Mouse (Mus musculus): ENCODE results near the gene Camk2g. TPM values are rescaled to one million over a fixed set of nuclear protein-coding genes. Genes with fewer than 3 reads are reported as not detected.
"Not testable (repeated sequence)": the region's sequence is repeated elsewhere in the genome, so short reads cannot be mapped to it uniquely, and the experiment has no call there.

Camk2g gene
- total RNA-seq, 2 experiments from 2014 or later, result 50.4 to 59.5 TPM

- DNase-seq (ENCODE audit: low spot score), result no peak
- intact Hi-C loops (cut with DNase I), result loop anchor here (5.0 kb wide), 1 partner anchor 151 kb away; no protein-coding TSS in a partner anchor
These were observed 72.5 kb downstream of the Camk2g start for GRCm38 (mm10) chr14:20721371-20721770.

DNA sequence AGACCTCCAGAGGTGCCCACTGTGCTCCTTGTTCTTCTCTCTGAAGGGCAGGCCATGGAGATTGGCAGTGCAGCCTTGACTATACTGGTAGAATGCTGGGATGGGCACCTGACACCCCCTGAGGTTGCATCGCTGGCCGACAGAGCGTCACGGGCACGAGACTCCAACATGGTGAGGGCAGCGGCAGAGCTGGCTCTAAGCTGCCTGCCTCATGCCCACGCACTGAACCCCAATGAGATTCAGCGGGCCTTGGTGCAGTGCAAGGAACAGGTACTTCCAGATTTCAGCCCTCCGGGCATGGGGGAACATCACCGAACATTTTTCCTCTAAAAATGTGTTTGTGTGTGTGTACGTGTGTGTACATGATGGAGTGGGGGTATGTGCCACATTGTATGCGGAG is 74.1 kb downstream of the Camk2g start:
- intact Hi-C loops (cut with DNase I), result loop anchor here (5.0 kb wide), 1 partner anchor 153 kb away; no protein-coding TSS in a partner anchor
- DNase-seq (ENCODE audit: low spot score), result no peak

DNA sequence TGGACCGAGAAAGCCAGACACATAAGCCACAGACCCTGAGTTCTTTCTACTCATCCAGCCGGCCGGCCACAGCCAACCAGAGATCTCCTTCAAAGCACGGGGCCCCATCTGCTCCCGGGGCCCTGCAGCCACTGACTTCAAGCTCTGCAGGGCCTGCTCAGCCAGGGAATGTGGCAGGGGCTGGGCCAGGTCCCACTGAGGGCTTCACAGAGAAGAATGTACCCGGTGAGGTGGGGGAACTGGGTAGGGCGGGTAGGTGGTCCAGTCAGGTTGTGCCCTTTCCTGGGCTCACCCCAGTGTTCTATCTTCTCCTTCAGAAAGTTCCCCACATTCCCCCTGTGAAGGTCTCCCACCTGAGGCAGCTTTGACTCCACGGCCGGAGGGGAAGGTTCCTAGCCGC is 75.4 kb downstream of the Camk2g start:
- intact Hi-C loops (cut with DNase I), result no loop called here
- DNase-seq (ENCODE audit: low spot score), result no peak

GRCm38 (mm10) chr14:20713832-20714231 is 80.1 kb downstream of the Camk2g start:
- DNase-seq (ENCODE audit: low spot score), result no peak
- intact Hi-C loops (cut with DNase I), result no loop called here

- intact Hi-C loops (cut with DNase I), result no loop called here
- no peak for DNase-seq (ENCODE audit: low spot score)
These were observed 85.6 kb downstream of the Camk2g start for GRCm38 (mm10) chr14:20708239-20708638.

- intact Hi-C loops (cut with DNase I), result no loop called here
- DNase-seq (ENCODE audit: low spot score), result peak; percentile 84
These were observed 86.4 kb downstream of the Camk2g start, which contains the start of gene Zswim8 for GRCm38 (mm10) chr14:20707201-20708190. Zswim8 (plus strand) TSS chr14:20707552.

DNA sequence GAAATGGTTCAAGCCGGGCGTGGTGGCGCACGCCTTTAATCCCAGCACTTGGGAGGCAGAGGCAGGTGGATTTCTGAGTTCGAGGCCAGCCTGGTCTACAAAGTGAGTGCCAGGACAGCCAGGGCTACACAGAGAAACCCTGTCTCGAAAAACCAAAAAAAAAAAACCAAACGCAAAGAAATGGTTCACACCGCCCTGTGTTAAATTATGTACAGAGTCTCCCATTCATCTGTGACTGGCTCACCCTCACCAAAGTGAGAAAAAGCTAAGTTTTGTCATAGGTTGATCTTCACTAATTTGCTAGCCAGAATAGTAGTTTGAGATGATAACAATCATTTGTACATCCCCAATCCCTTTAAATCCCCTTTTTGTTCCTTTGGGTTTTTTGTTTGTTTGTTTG is 90.4 kb downstream of the Camk2g start:
- DNase-seq (ENCODE audit: low spot score), result not testable (repeated sequence)

GRCm38 (mm10) chr14:20702741-20703381 is 91.0 kb downstream of the Camk2g start, which contains the start of gene Chchd1:
Chchd1 (plus strand) TSS chr14:20703006.
- intact Hi-C loops (cut with DNase I), result no loop called here
- DNase-seq (ENCODE audit: low spot score), result peak; percentile 77

More for the DNA sequence above, 90.4 kb downstream of the Camk2g start:
- intact Hi-C loops (cut with DNase I), result not testable (repeated sequence)

DNA sequence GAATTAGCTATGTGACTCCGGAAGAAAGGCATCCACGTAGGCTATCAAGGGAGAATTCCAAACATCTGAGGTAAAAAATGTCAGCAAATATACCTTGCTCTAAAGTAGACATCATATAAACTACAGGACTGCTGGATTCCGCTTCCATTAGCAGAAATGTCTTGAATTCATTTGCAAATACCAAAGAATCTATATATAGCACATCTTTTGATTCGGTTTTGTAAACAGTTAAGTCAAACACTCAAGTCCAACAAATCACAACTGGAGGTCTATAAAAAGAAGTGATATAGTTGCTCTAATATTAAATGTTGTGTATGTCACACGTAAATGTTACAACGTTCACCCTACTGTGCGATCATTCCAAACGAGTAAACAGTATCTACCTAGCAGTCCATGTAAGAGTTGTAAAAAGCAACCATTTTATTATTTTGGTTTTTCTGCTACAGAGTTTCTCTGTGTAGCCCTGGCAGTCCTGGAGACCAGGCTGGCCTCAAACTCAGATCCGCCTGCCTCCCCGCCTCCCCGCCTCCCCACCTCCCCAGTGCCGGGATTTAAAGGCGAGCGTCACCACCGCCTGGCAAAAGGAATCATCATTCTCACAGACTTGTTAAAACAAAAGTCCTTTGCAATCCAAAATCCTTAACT is 91.7 kb downstream of the Camk2g start:
- intact Hi-C loops (cut with DNase I), result no loop called here
- DNase-seq (ENCODE audit: low spot score), result no peak

DNA sequence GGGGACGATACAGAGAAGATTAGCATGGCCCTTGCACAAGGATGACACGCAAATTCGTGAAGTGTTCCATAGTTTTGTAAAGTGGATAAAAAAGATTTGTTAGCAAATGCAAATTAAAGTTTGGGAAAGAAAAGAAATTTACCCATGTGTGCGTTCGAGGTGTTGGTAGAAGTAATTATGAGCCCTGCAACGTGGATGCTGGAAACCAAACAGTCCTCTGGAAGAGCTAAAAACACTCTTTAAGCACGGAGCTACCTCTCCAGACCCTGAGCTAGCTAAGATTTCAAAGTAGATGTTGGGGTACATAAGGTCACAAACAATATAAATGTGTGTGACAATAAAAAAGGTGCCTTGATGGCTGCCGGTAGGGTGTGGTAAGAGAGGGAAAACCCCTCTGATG is 92.3 kb downstream of the Camk2g start:
- DNase-seq (ENCODE audit: low spot score), result no peak
- intact Hi-C loops (cut with DNase I), result no loop called here

GRCm38 (mm10) chr14:20700362-20700761 is 93.5 kb downstream of the Camk2g start:
- intact Hi-C loops (cut with DNase I), result no loop called here
- DNase-seq (ENCODE audit: low spot score), result no peak

DNA sequence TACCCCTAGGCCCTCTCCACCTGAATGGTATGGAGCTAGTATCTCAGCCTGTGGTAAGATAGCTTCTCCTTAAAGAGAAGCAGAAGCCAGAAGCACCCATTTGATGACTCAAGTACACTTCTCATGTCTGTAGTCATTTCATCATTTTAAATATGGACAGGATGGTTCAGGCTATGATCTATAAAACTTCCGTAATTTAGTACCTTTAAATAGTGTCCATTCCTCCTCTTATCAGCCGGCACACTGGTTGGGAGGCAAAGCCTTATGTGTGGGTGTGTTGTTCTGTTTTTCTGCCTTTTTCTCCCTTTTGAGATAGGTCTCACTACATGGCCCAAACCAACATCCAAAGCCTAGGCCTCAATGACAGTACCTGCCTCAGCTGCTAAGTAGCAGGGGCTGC is 95.4 kb downstream of the Camk2g start:
- DNase-seq (ENCODE audit: low spot score), result no peak
- intact Hi-C loops (cut with DNase I), result loop anchor here (5.0 kb wide), 1 partner anchor 99 kb away; no protein-coding TSS in a partner anchor

DNA sequence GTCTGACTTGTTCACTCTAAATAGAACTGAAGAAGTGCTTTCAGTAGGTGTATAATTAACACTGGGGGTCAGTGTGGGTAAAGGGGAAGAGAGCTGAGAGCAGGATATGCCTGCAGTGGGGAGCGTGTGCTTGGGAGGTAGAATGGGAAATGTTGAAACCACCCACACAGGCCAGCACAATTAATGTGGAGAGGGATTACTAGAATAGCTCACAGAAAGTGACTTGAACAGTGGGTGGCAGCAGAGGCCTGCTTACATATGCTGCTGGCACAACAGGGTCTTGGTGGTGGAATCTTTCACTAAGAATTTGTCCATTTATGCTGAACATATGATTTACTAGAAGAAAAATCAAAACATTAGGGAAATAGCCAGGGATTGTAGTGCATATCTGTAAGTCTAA is 96.9 kb downstream of the Camk2g start:
- intact Hi-C loops (cut with DNase I), result loop anchor here (5.0 kb wide), 1 partner anchor 100 kb away; no protein-coding TSS in a partner anchor

GRCm38 (mm10) chr14:20695761-20696520 is 97.9 kb downstream of the Camk2g start:
- intact Hi-C loops (cut with DNase I), result loop anchor here (5.0 kb wide), 1 partner anchor 101 kb away; no protein-coding TSS in a partner anchor

More for the DNA sequence above, 96.9 kb downstream of the Camk2g start:
- DNase-seq (ENCODE audit: low spot score), result no peak

GRCm38 (mm10) chr14:20694884-20695760 is 98.8 kb downstream of the Camk2g start, which contains the start of gene Fut11:
Fut11 (plus strand) TSS chr14:20694968.
- intact Hi-C loops (cut with DNase I), result loop anchor here (5.0 kb wide), 1 partner anchor 102 kb away; no protein-coding TSS in a partner anchor
- DNase-seq (ENCODE audit: low spot score), result peak; percentile 80

More at GRCm38 (mm10) chr14:20695761-20696520, 97.9 kb downstream of the Camk2g start:
- DNase-seq (ENCODE audit: low spot score), result no peak

DNA sequence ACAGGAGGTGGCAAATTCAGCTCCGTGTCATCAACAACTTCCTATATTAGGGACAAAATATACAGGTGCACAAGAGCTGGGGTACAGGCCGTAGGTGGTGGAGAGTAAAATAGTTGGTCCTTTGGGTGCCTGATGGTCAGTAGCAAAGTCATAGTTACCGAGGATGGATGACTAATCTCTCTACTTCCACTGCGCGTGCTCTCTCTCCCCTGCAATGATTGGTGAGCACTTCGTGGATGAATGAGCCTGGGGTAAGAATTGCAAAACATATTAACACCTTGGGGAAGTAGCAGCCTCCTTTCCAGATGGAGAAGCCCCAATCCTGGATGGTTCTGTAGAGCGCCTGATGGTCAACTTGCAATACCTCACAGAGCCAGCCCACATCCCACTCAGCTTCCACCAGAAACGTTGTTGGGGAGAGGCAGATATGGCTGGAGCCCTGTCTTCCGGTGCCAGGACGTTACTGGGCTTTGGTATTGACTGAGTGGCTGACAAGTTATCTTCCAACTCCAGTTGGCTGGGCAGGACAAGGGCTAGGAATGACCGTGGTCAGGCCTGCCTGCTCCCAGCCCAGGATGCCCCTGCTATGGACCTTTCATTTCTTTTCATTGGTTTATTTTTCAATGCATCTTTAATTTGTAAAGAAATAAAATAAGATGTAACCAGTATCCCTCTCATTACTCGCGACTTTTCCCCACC is 99.6 kb downstream of the Camk2g start:
- intact Hi-C loops (cut with DNase I), result no loop called here
- DNase-seq (ENCODE audit: low spot score), result no peak

- no peak for DNase-seq (ENCODE audit: low spot score)
These were observed 100.2 kb downstream of the Camk2g start for GRCm38 (mm10) chr14:20693589-20694101.

More at GRCm38 (mm10) chr14:20693589-20694101, 100.2 kb downstream of the Camk2g start:
- intact Hi-C loops (cut with DNase I), result loop anchor here (2.0 kb wide), 1 partner anchor 19 kb away; the partner anchor contains the start of gene Sec24c

All from heart, postnatal 25 days (tissue).